Mouse (Mus musculus) liver, embryonic 14.5 days (tissue): ENCODE results near the gene Ccne1. TPM values are rescaled to one million over a fixed set of nuclear protein-coding genes. Genes with fewer than 3 reads are reported as not detected.

Experiments
- ATAC-seq: fragments of 200-750 bp; cut with Nextera tagmentation; 2 replicates; pipeline ENCODE4 v1.8.0; 2017; ENCODE audit warnings: moderate number of reproducible peaks, mild to moderate bottlenecking, moderate library complexity; ENCODE audit not compliant: insufficient read depth
- DNase-seq, 3 experiments: peaks; one replicate each; pipeline ENCODE4 v3.0.0-alpha.2; 2012 to 2013; ENCODE audit warnings: low read depth in 3 of 3, low spot score in 3 of 3
- H3K27ac ChIP-seq: fragments of 300-500 bp; sonication (generic); 2 replicates; pipeline ENCODE4 v1.5.1; 2014; ENCODE audit warnings: moderate library complexity, mild to moderate bottlenecking, control low read depth, inconsistent platforms
- H3K27me3 ChIP-seq: fragments of 300-500 bp; sonication (generic); 2 replicates; pipeline ENCODE4 v1.6.1; 2014; ENCODE audit warnings: mild to moderate bottlenecking, low read length, moderate library complexity; ENCODE audit not compliant: control insufficient read depth, insufficient read depth
- H3K36me3 ChIP-seq: fragments of 300-500 bp; sonication (generic); replicated peaks from 2 replicates; pipeline ENCODE4 v1.6.1; 2014; ENCODE audit warnings: low read depth; ENCODE audit not compliant: control insufficient read depth, insufficient read depth
- H3K4me1 ChIP-seq, 2 experiments: fragments of 200-500 bp in 1 of 2; fragments of 300-500 bp in 1 of 2; sonication (generic) in 1 of 2; replicated peaks; 2 replicates each; pipeline ENCODE4 v1.6.1; 2012 to 2014; ENCODE audit warnings: antibody characterized with exemption in 1 of 2, inconsistent platforms in 1 of 2, low read length in 1 of 2; ENCODE audit not compliant: control insufficient read depth in 2 of 2, insufficient read depth in 2 of 2
- H3K4me2 ChIP-seq: fragments of 300-500 bp; sonication (generic); 2 replicates; pipeline ENCODE4 v1.6.1; 2014; ENCODE audit warnings: low read depth, mild to moderate bottlenecking, control low read depth, moderate library complexity
- H3K4me3 ChIP-seq, 2 experiments: fragments of 200-500 bp in 1 of 2; fragments of 300-500 bp in 1 of 2; sonication (generic) in 1 of 2; 2 replicates each; pipeline ENCODE4 v1.5.1; 2012 to 2014; ENCODE audit warnings: low read depth in 2 of 2, low read length in 2 of 2, mild to moderate bottlenecking in 2 of 2, control low read depth in 1 of 2, inconsistent platforms in 1 of 2, moderate library complexity in 1 of 2; ENCODE audit not compliant: insufficient read depth in 1 of 2
- H3K9ac ChIP-seq: fragments of 300-500 bp; sonication (generic); replicated peaks from 2 replicates; pipeline ENCODE4 v1.6.1; 2014; ENCODE audit warnings: mild to moderate bottlenecking, control low read depth, moderate library complexity
- H3K9me3 ChIP-seq: fragments of 300-500 bp; sonication (generic); 2 replicates; pipeline ENCODE4 v1.6.1; 2016; ENCODE audit warnings: low read length, mixed read lengths; ENCODE audit not compliant: control insufficient read depth
- CTCF ChIP-seq: IDR thresholded peaks from 2 replicates; pipeline ENCODE4 v1.5.1; 2016; ENCODE audit warnings: antibody characterized with exemption, low read depth, control low read depth
- EP300 ChIP-seq: IDR thresholded peaks from 2 replicates; pipeline ENCODE4 v1.6.1; 2016; ENCODE audit warnings: antibody characterized with exemption, low read depth
- WGBS: fragments of 180-500 bp; shearing (Covaris S2); extraction: QIAGEN DNeasy Blood & Tissue Kit; methylation state at CpG from one replicate; pipeline ENCODE4 v1.1.7; 2014; ENCODE audit not compliant: insufficient replicate concordance; 5-methylcytosine and 5-hydroxymethylcytosine counted together
- polyA plus RNA-seq, 2 experiments: library from polyadenylated mRNA; depleted of rRNA in 1 of 2; stranded (reverse) in 1 of 2; unstranded in 1 of 2; fragments of >200 nt; fragmentation: Nextera tagmentation in 1 of 2; extraction: Ambion mirVana in 1 of 2; gene quantifications; 2 replicates each; pipeline versions ENCODE4 v1.2.1 to v1.2.3; 2012 to 2014

Ccne1 gene
- polyA plus RNA-seq, 2 experiments = 71.1 to 87.8 TPM

GRCm38 (mm10) chr7:38059096-38059495 is 48.2 kb downstream of the Ccne1 start:
- Histone ChIP-seq H3K36me3 (no peaks in the 10 kb centered on the region), H3K4me3 (no peak overlapping the region), H3K27me3 (no peaks in the 10 kb centered on the region), H3K9ac (no peak overlapping the region), H3K9me3 (no peaks in the 10 kb centered on the region), H3K4me2 (no peak overlapping the region), H3K4me1 (0 out of 4 replicates have a peak, but pooled peaks cover 0 to 2% of the 10 kb centered on the region in 2 experiments), H3K27ac (no peak overlapping the region)
- TF ChIP-seq CTCF (no peak), EP300 (no peak)
- ATAC-seq (no peak), DNase-seq (no peak)
- 45% methylated on average over 7 of the region's 7 CpGs for WGBS

DNA sequence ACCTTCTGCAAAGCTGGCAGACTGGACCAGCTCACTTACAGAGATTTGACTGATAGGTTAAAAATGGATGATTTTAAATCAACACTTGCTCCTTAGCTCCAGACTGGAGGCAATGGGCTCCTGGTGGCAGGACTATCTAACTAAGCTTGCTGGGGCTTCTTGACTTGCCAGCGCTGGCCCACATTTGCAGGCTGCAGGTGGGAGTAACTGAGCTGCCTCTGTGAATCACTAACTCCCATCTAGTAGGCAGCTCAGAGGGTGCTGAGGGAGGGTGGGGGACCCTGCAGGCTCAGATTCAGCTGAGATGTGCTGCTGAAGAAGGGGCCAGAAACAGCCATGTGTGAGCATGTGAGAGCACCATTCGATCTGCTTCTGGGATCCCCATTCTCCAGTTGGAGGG is 51.3 kb downstream of the Ccne1 start:
- Histone ChIP-seq H3K4me3 (no peak overlapping the region), H3K4me2 (no peak overlapping the region), H3K9me3 (no peaks in the 10 kb centered on the region), H3K36me3 (no peaks in the 10 kb centered on the region), H3K27ac (no peak overlapping the region), H3K9ac (no peak overlapping the region), H3K4me1 (0 out of 4 replicates have a peak, but pooled peaks cover 0 to 2% of the 10 kb centered on the region in 2 experiments), H3K27me3 (no peaks in the 10 kb centered on the region)
- DNase-seq (no peak), ATAC-seq (no peak)
- TF ChIP-seq EP300 = no peak
- no peak for TF ChIP-seq CTCF
- 58% methylated on average over 2 of the region's 2 CpGs for WGBS

GRCm38 (mm10) chr7:38054246-38054645 is 53.1 kb downstream of the Ccne1 start:
- Histone ChIP-seq H3K27me3 (no peaks in the 10 kb centered on the region), H3K27ac (no peak overlapping the region), H3K9ac (no peak overlapping the region), H3K36me3 (no peaks in the 10 kb centered on the region), H3K4me2 (no peak overlapping the region), H3K4me1 (0 out of 4 replicates have a peak, but pooled peaks cover 0 to 2% of the 10 kb centered on the region in 2 experiments), H3K9me3 (no peaks in the 10 kb centered on the region), H3K4me3 (no peak overlapping the region)
- 63% methylated on average over 9 of the region's 9 CpGs for WGBS
- no peak for DNase-seq
- TF ChIP-seq CTCF = no peak
- no peak for TF ChIP-seq EP300
- no peak for ATAC-seq

Other genes with a start within 250 kb of the Ccne1 start
- 4.2 and 7.2 TPM in 2 replicates for gene Uri1, start 84.0 kb downstream of the Ccne1 start, polyA plus RNA-seq (2012; rRNA removed)
- 11.9 and 13.5 TPM in 2 replicates for gene Uri1, start 84.0 kb downstream of the Ccne1 start, polyA plus RNA-seq (2014; fragmentation: Nextera tagmentation; extraction: Ambion mirVana)
- 3.6 and 4.7 TPM in 2 replicates for gene 1600014C10Rik, start 75.7 kb upstream of the Ccne1 start, polyA plus RNA-seq (2012; rRNA removed)
- gene 1600014C10Rik, start 75.7 kb upstream of the Ccne1 start, polyA plus RNA-seq (2014; fragmentation: Nextera tagmentation; extraction: Ambion mirVana) = 10.3 and 11.2 TPM in 2 replicates
- 0.24 and 0.26 TPM in 2 replicates for gene Plekhf1, start 120.5 kb upstream of the Ccne1 start, polyA plus RNA-seq (2012; rRNA removed)
- 0.37 and 0.38 TPM in 2 replicates for gene Plekhf1, start 120.5 kb upstream of the Ccne1 start, polyA plus RNA-seq (2014; fragmentation: Nextera tagmentation; extraction: Ambion mirVana)
- 6.0 and 8.5 TPM in 2 replicates for gene Pop4, start 163.9 kb upstream of the Ccne1 start, polyA plus RNA-seq (2012; rRNA removed)
- 12.7 and 14.2 TPM in 2 replicates for gene Pop4, start 163.9 kb upstream of the Ccne1 start, polyA plus RNA-seq (2014; fragmentation: Nextera tagmentation; extraction: Ambion mirVana)